Mouse (Mus musculus) MEL (cell line): ENCODE measurements around the gene March6. TPM values are rescaled to one million over a fixed set of nuclear protein-coding genes. Genes with fewer than 3 reads are reported as not detected.
A peak's percentile ranks its signal among the peaks of the same experiment; 100 is the strongest.

Experiments used
- DNase-seq: peaks from one replicate; pipeline ENCODE4 v3.0.0; 2011; ENCODE audit warnings: low read depth, low spot score
- H3K27ac ChIP-seq: 2 replicates; pipeline ENCODE4 v1.5.1; 2012; ENCODE audit warnings: low read depth, mild to moderate bottlenecking, control low read depth, low read length, moderate library complexity; ENCODE audit not compliant: control insufficient read depth
- H3K27me3 ChIP-seq, 2 experiments: fragments of 150-350 bp in 1 of 2; sonication (generic) in 1 of 2; 2 replicates each; pipeline ENCODE4 v1.6.1; 2012; ENCODE audit warnings: low read length in 2 of 2, mild to moderate bottlenecking in 2 of 2, improper control_type of control experiment in 1 of 2, moderate library complexity in 1 of 2; ENCODE audit not compliant: insufficient read depth in 2 of 2, control insufficient read depth in 1 of 2
- H3K36me3 ChIP-seq, 2 experiments: 2 replicates each; pipeline ENCODE4 v1.6.1; 2012 to 2014; ENCODE audit warnings: low read length in 2 of 2, improper control_type of control experiment in 1 of 2, inconsistent platforms in 1 of 2, mild to moderate bottlenecking in 1 of 2; ENCODE audit not compliant: insufficient read depth in 2 of 2, control insufficient read depth in 1 of 2
- H3K4me1 ChIP-seq, 2 experiments: fragments of 150-350 bp in 1 of 2; sonication (generic) in 1 of 2; 2 replicates each; pipeline ENCODE4 v1.6.1; 2012; ENCODE audit warnings: low read length in 2 of 2, improper control_type of control experiment in 1 of 2, mild to moderate bottlenecking in 1 of 2; ENCODE audit not compliant: insufficient read depth in 2 of 2, control insufficient read depth in 1 of 2
- H3K4me3 ChIP-seq, 2 experiments: fragments of 150-350 bp in 1 of 2; sonication (generic) in 1 of 2; 2 replicates each; pipeline ENCODE4 v1.5.1; 2012; ENCODE audit warnings: low read depth in 2 of 2, low read length in 2 of 2, mild to moderate bottlenecking in 2 of 2, moderate library complexity in 2 of 2, control low read depth in 1 of 2, improper control_type of control experiment in 1 of 2; ENCODE audit not compliant: control insufficient read depth in 1 of 2, insufficient read depth in 1 of 2
- H3K79me2 ChIP-seq: 2 replicates; pipeline ENCODE4 v1.6.1; 2012; ENCODE audit warnings: mild to moderate bottlenecking, low read length, moderate library complexity; ENCODE audit not compliant: control insufficient read depth, poor library complexity, insufficient read depth
- H3K9ac ChIP-seq: 2 replicates; pipeline ENCODE4 v1.6.1; 2012; ENCODE audit warnings: low read depth, mild to moderate bottlenecking, control low read depth, low read length, moderate library complexity; ENCODE audit not compliant: control insufficient read depth, poor library complexity, severe bottlenecking
- H3K9me3 ChIP-seq: fragments of 150-350 bp; sonication (generic); replicated peaks from 2 replicates; pipeline ENCODE4 v1.6.1; 2012; ENCODE audit warnings: mild to moderate bottlenecking, low read length, improper control_type of control experiment, moderate library complexity; ENCODE audit not compliant: insufficient read depth
- BHLHE40 ChIP-seq: IDR thresholded peaks from 2 replicates; pipeline ENCODE4 v1.6.1; 2012; ENCODE audit warnings: low read depth, mild to moderate bottlenecking, inconsistent platforms, low read length, improper control_type of control experiment, borderline replicate concordance
- CHD1 ChIP-seq: IDR thresholded peaks from 2 replicates; pipeline ENCODE4 v1.6.1; 2012; ENCODE audit warnings: low read depth, mild to moderate bottlenecking, inconsistent platforms, low read length, improper control_type of control experiment
- CHD2 ChIP-seq: IDR thresholded peaks from 2 replicates; pipeline ENCODE4 v1.6.1; 2011; ENCODE audit warnings: low read length, improper control_type of control experiment
- CTCF ChIP-seq, 3 experiments: IDR thresholded peaks in 2 of 3; conservative IDR thresholded peaks in 1 of 3; 2 replicates each; pipeline ENCODE4 v1.5.1; 2011 to 2012; ENCODE audit warnings: low read length in 3 of 3, low read depth in 2 of 3, mild to moderate bottlenecking in 2 of 3, improper control_type of control experiment in 1 of 3, inconsistent platforms in 1 of 3, mixed read lengths in 1 of 3, moderate library complexity in 1 of 3; ENCODE audit not compliant: control insufficient read depth in 1 of 3, insufficient read depth in 1 of 3, poor library complexity in 1 of 3, severe bottlenecking in 1 of 3
- E2F4 ChIP-seq: IDR thresholded peaks from 2 replicates; pipeline ENCODE4 v1.6.1; 2011; ENCODE audit warnings: low read depth, low read length, improper control_type of control experiment, borderline replicate concordance
- ELF1 ChIP-seq: IDR thresholded peaks from 2 replicates; pipeline ENCODE4 v1.6.1; 2014; ENCODE audit warnings: low read depth, mild to moderate bottlenecking, inconsistent platforms, low read length, improper control_type of control experiment, moderate library complexity
- EP300 ChIP-seq, 2 experiments: IDR thresholded peaks; 2 replicates each; pipeline ENCODE4 v1.6.1; 2011; ENCODE audit warnings: improper control_type of control experiment in 2 of 2, low read length in 2 of 2, low read depth in 1 of 2, mild to moderate bottlenecking in 1 of 2
- ETS1 ChIP-seq: IDR thresholded peaks from 2 replicates; pipeline ENCODE4 v1.6.1; 2012; ENCODE audit warnings: low read depth, mild to moderate bottlenecking, inconsistent platforms, low read length, improper control_type of control experiment, moderate library complexity
- GABPA ChIP-seq: IDR thresholded peaks from 2 replicates; pipeline ENCODE4 v1.6.1; 2012; ENCODE audit warnings: low read depth, mild to moderate bottlenecking, inconsistent platforms, low read length, improper control_type of control experiment, moderate library complexity
- GATA1 ChIP-seq: IDR thresholded peaks from 2 replicates; pipeline ENCODE4 v1.6.1; 2011; ENCODE audit warnings: low read depth, low read length, improper control_type of control experiment
- HCFC1 ChIP-seq: IDR thresholded peaks from 2 replicates; pipeline ENCODE4 v1.6.1; 2012; ENCODE audit warnings: low read depth, mild to moderate bottlenecking, inconsistent platforms, low read length, improper control_type of control experiment, moderate library complexity
- JUND ChIP-seq: IDR thresholded peaks from 2 replicates; pipeline ENCODE4 v1.6.1; 2011; ENCODE audit warnings: low read depth, mild to moderate bottlenecking, improper control_type of control experiment, low read length
- KAT2A ChIP-seq: conservative IDR thresholded peaks from 2 replicates; pipeline ENCODE4 v1.6.1; 2012; ENCODE audit warnings: low read depth, low read length, improper control_type of control experiment, inconsistent platforms
- MAFK ChIP-seq: IDR thresholded peaks from 2 replicates; pipeline ENCODE4 v1.6.1; 2011; ENCODE audit warnings: low read depth, mild to moderate bottlenecking, low read length, improper control_type of control experiment, borderline replicate concordance
- MAX ChIP-seq: IDR thresholded peaks from 2 replicates; pipeline ENCODE4 v1.6.1; 2011; ENCODE audit warnings: low read length, improper control_type of control experiment
- MAZ ChIP-seq: IDR thresholded peaks from 2 replicates; pipeline ENCODE4 v1.6.1; 2012; ENCODE audit warnings: low read depth, mild to moderate bottlenecking, inconsistent platforms, low read length, improper control_type of control experiment
- MEF2A ChIP-seq: IDR thresholded peaks from 2 replicates; pipeline ENCODE4 v1.6.1; 2014; ENCODE audit warnings: low read depth, mild to moderate bottlenecking, inconsistent platforms, low read length, improper control_type of control experiment; ENCODE audit not compliant: poor library complexity, insufficient replicate concordance, severe bottlenecking; ENCODE audit errors: extremely low read depth
- MXI1 ChIP-seq: IDR thresholded peaks from 2 replicates; pipeline ENCODE4 v1.6.1; 2011; ENCODE audit warnings: mild to moderate bottlenecking, low read depth, low read length, improper control_type of control experiment
- MYB ChIP-seq: IDR thresholded peaks from 2 replicates; pipeline ENCODE4 v1.6.1; 2011; ENCODE audit warnings: mild to moderate bottlenecking, low read depth, low read length, improper control_type of control experiment
- MYC ChIP-seq: IDR thresholded peaks from 2 replicates; pipeline ENCODE4 v1.6.1; 2011; ENCODE audit warnings: low read depth, mild to moderate bottlenecking, low read length, improper control_type of control experiment, moderate library complexity
- NELFE ChIP-seq: IDR thresholded peaks from 2 replicates; pipeline ENCODE4 v1.6.1; 2011; ENCODE audit warnings: low read depth, low read length, improper control_type of control experiment
- NRF1 ChIP-seq: IDR thresholded peaks from 2 replicates; pipeline ENCODE4 v1.6.1; 2014; ENCODE audit warnings: low read depth, mild to moderate bottlenecking, inconsistent platforms, low read length, improper control_type of control experiment, moderate library complexity; ENCODE audit not compliant: poor library complexity, insufficient read depth, severe bottlenecking
- POLR2A ChIP-seq, 2 experiments: IDR thresholded peaks; 2 replicates each; pipeline ENCODE4 v1.6.1; 2011 to 2012; ENCODE audit warnings: low read length in 2 of 2, mild to moderate bottlenecking in 2 of 2, control low read depth in 1 of 2, improper control_type of control experiment in 1 of 2, low read depth in 1 of 2, moderate library complexity in 1 of 2; ENCODE audit not compliant: control insufficient read depth in 1 of 2, insufficient read depth in 1 of 2, poor library complexity in 1 of 2
- POLR2AphosphoS2 ChIP-seq: IDR thresholded peaks from 2 replicates; pipeline ENCODE4 v1.6.1; 2011; ENCODE audit warnings: low read length, improper control_type of control experiment
- POLR2AphosphoS5 ChIP-seq: IDR thresholded peaks from 2 replicates; pipeline ENCODE4 v1.6.1; 2012; ENCODE audit warnings: low read depth, borderline replicate concordance, mild to moderate bottlenecking, inconsistent platforms, low read length, moderate library complexity, mixed read lengths
- RAD21 ChIP-seq: IDR thresholded peaks from 2 replicates; pipeline ENCODE4 v1.6.1; 2011; ENCODE audit warnings: mild to moderate bottlenecking, low read depth, low read length, improper control_type of control experiment
- RCOR1 ChIP-seq: IDR thresholded peaks from 2 replicates; pipeline ENCODE4 v1.6.1; 2012; ENCODE audit warnings: low read depth, mild to moderate bottlenecking, inconsistent platforms, low read length, improper control_type of control experiment
- SIN3A ChIP-seq: IDR thresholded peaks from 2 replicates; pipeline ENCODE4 v1.6.1; 2012; ENCODE audit warnings: low read length, improper control_type of control experiment, inconsistent platforms
- SMC3 ChIP-seq: IDR thresholded peaks from 2 replicates; pipeline ENCODE4 v1.6.1; 2011; ENCODE audit warnings: low read depth, low read length, improper control_type of control experiment
- TAL1 ChIP-seq: IDR thresholded peaks from 2 replicates; pipeline ENCODE4 v1.6.1; 2012; ENCODE audit warnings: mild to moderate bottlenecking, inconsistent platforms, low read length, moderate library complexity, mixed read lengths
- TBP ChIP-seq: IDR thresholded peaks from 2 replicates; pipeline ENCODE4 v1.8.0; 2011; ENCODE audit warnings: low read depth, low read length, improper control_type of control experiment
- TCF12 ChIP-seq: IDR thresholded peaks from 2 replicates; pipeline ENCODE4 v1.6.1; 2014; ENCODE audit warnings: low read depth, mild to moderate bottlenecking, inconsistent platforms, low read length, improper control_type of control experiment, moderate library complexity
- UBTF ChIP-seq: IDR thresholded peaks from 2 replicates; pipeline ENCODE4 v1.6.1; 2012; ENCODE audit warnings: low read depth, mild to moderate bottlenecking, inconsistent platforms, low read length, improper control_type of control experiment, moderate library complexity, borderline replicate concordance; ENCODE audit not compliant: insufficient read depth
- USF1 ChIP-seq: IDR thresholded peaks from 2 replicates; pipeline ENCODE4 v1.6.1; 2014; ENCODE audit warnings: low read depth, mild to moderate bottlenecking, inconsistent platforms, low read length, improper control_type of control experiment, moderate library complexity
- USF2 ChIP-seq, 2 experiments: IDR thresholded peaks; 2 replicates each; pipeline ENCODE4 v1.6.1; 2011 to 2012; ENCODE audit warnings: improper control_type of control experiment in 2 of 2, low read length in 2 of 2, borderline replicate concordance in 1 of 2, inconsistent platforms in 1 of 2, low read depth in 1 of 2, mild to moderate bottlenecking in 1 of 2; ENCODE audit not compliant: insufficient read depth in 1 of 2
- ZC3H11A ChIP-seq: IDR thresholded peaks from 2 replicates; pipeline ENCODE4 v1.6.1; 2012; ENCODE audit warnings: low read depth, mild to moderate bottlenecking, inconsistent platforms, low read length, improper control_type of control experiment
- ZMIZ1 ChIP-seq: IDR thresholded peaks from 2 replicates; pipeline ENCODE4 v1.6.1; 2012; ENCODE audit warnings: low read depth, mild to moderate bottlenecking, inconsistent platforms, low read length, improper control_type of control experiment, moderate library complexity
- polyA plus RNA-seq, 2 experiments: library from polyadenylated mRNA; stranded (reverse) in 1 of 2; unstranded in 1 of 2; fragments of >175 nt in 1 of 2; fragments of >200 nt in 1 of 2; gene quantifications; 2 replicates each; pipeline versions ENCODE4 v1.2.1 to v1.2.4; 2012; ENCODE audit warnings: low replicate concordance in 2 of 2, low read depth in 1 of 2; ENCODE audit not compliant: insufficient read length in 2 of 2, insufficient read depth in 1 of 2, missing spikeins in 1 of 2
- total RNA-seq: library from RNA; depleted of rRNA; stranded (reverse); fragments of 300-350 nt; gene quantifications from 2 replicates; pipeline ENCODE4 v1.2.3, GENCODE M21; 2012

Gene March6
- total and polyA plus RNA-seq, 3 experiments = 37.9 to 114 (median 62.5) TPM

- Histone ChIP-seq H3K4me1 (peaks cover 27 to 30% of the 10 kb centered on the region in 2 experiments), H3K27me3 (no peaks in the 10 kb centered on the region), H3K9ac (0 out of 2 replicates have a peak overlapping the region, but pooled peaks have one; percentile 2), H3K9me3 (no peaks in the 10 kb centered on the region), H3K79me2 (peaks cover 9% of the 10 kb centered on the region), H3K36me3 (peaks cover 38 to 49% of the 10 kb centered on the region in 2 experiments), H3K4me3 (no peak overlapping the region), H3K27ac (peak overlapping the region; percentile 69)
- DNase-seq = peak; percentile 68
- TF ChIP-seq E2F4 (no peak), BHLHE40 (peak; percentile 63; the same call in 1 of the 2 replicates), RAD21 (no peak), ETS1 (peak; percentile 91), ZC3H11A (no peak), JUND (no peak), MXI1 (no peak), TCF12 (peak; percentile 96), TAL1 (peak; percentile 18; the same call in 1 of the 2 replicates), MAX (no peak), GABPA (no peak), MYC (peak; percentile 52; the same call in 1 of the 2 replicates), CHD1 (no peak), UBTF (no peak), GATA1 (peak; percentile 98), SMC3 (no peak), KAT2A (no peak), NRF1 (no peak), POLR2AphosphoS2 (no peak; the same call in 1 of the 2 replicates), MEF2A (peak; percentile 75; the same call in 1 of the 2 replicates), ZMIZ1 (0 out of 2 replicates have a peak, but pooled peaks have one; percentile 17), SIN3A (peak; percentile 85), ELF1 (no peak), HCFC1 (peak; percentile 61; the same call in 1 of the 2 replicates), EP300 (IDR thresholded peaks at IDR 0.05; ENCODE audit: low read depth in 1 of 2, low read length in 2 of 2) (peak; percentile 90 to 91), MYB (no peak), NELFE (no peak), POLR2A (IDR thresholded peaks at IDR 0.05; ENCODE audit: control insufficient read depth in 1 of 2, insufficient read depth in 1 of 2, low read depth in 1 of 2, low read length in 2 of 2, poor library complexity in 1 of 2) (no peak), MAFK (peak; percentile 71; the same call in 1 of the 2 replicates), MAZ (0 out of 2 replicates have a peak, but pooled peaks have one; percentile 17), TBP (no peak), RCOR1 (peak; percentile 85), USF1 (no peak), POLR2AphosphoS5 (no peak), USF2 (IDR thresholded peaks at IDR 0.05; ENCODE audit: borderline replicate concordance in 1 of 2, insufficient read depth in 1 of 2, low read depth in 1 of 2, low read length in 2 of 2) (no peak), CTCF (IDR thresholded peaks at IDR 0.05 in 2 of 3, conservative IDR thresholded peaks at IDR 0.05 in 1 of 3; ENCODE audit: control insufficient read depth in 1 of 3, insufficient read depth in 1 of 3, low read depth in 2 of 3, low read length in 3 of 3, poor library complexity in 1 of 3, severe bottlenecking in 1 of 3) (no peak), CHD2 (no peak)
Measured at GRCm38 (mm10) chr15:31503447-31503846, 27.4 kb downstream of the March6 start.
